Mouse (Mus musculus) kidney, adult 2 months (tissue): ENCODE results near the gene Plcxd3.

ENCODE experiments used
- CTCF ChIP-seq: fragments of 200-500 bp; conservative IDR thresholded peaks from 2 replicates; pipeline ENCODE4 v1.5.1; 2011; ENCODE audit warnings: low read depth, mild to moderate bottlenecking, control low read depth, low read length, moderate library complexity, mixed read lengths; ENCODE audit not compliant: insufficient read depth, insufficient read length
- POLR2A ChIP-seq: fragments of 200-500 bp; IDR thresholded peaks from one replicate; pipeline ENCODE4 v1.6.1; 2011; ENCODE audit warnings: low read depth, low read length, control low read depth

- TF ChIP-seq CTCF (no peak), POLR2A (no peak)
Measured at GRCm38 (mm10) chr15:4375031-4375422, 264 bp upstream of the Plcxd3 start.
